Mouse (Mus musculus) kidney, postnatal 0 days (tissue): ENCODE results near the gene St13. TPM values are rescaled to one million over a fixed set of nuclear protein-coding genes. Genes with fewer than 3 reads are reported as not detected.

ENCODE experiments used
- ATAC-seq: fragments of 200-750 bp; cut with Nextera tagmentation; replicated peaks from 2 replicates; pipeline ENCODE4 v1.8.0; 2017; ENCODE audit warnings: low read depth, moderate number of reproducible peaks, moderate TSS enrichment, moderate library complexity; ENCODE audit not compliant: low FRiP score
- DNase-seq: peaks from one replicate; pipeline ENCODE4 v3.0.0-alpha.2; 2016; ENCODE audit warnings: low spot score
- H3K27ac ChIP-seq: fragments of 300-500 bp; sonication (generic); 2 replicates; pipeline ENCODE4 v1.5.1; 2014; ENCODE audit warnings: mild to moderate bottlenecking
- H3K27me3 ChIP-seq: fragments of 300-500 bp; sonication (generic); 2 replicates; pipeline ENCODE4 v1.6.1; 2014; ENCODE audit warnings: low read length, mixed read lengths; ENCODE audit not compliant: insufficient read depth
- H3K36me3 ChIP-seq: fragments of 300-500 bp; sonication (generic); 2 replicates; pipeline ENCODE4 v1.6.1; 2014; ENCODE audit warnings: low read length, mixed read lengths; ENCODE audit not compliant: insufficient read depth
- H3K4me1 ChIP-seq: fragments of 300-500 bp; sonication (generic); replicated peaks from 2 replicates; pipeline ENCODE4 v1.6.1; 2014; ENCODE audit warnings: antibody characterized with exemption, low read length, mixed read lengths; ENCODE audit not compliant: insufficient read depth
- H3K4me2 ChIP-seq: fragments of 300-500 bp; sonication (generic); 2 replicates; pipeline ENCODE4 v1.6.1; 2014; ENCODE audit warnings: mild to moderate bottlenecking, low read length, moderate library complexity, mixed read lengths
- H3K4me3 ChIP-seq: fragments of 300-500 bp; sonication (generic); replicated peaks from 2 replicates; pipeline ENCODE4 v1.5.1; 2014; ENCODE audit warnings: low read depth, low read length
- H3K9ac ChIP-seq: fragments of 300-500 bp; sonication (generic); 2 replicates; pipeline ENCODE4 v1.6.1; 2014; ENCODE audit warnings: low read depth, low read length
- H3K9me3 ChIP-seq: fragments of 300-500 bp; sonication (generic); replicated peaks from 2 replicates; pipeline ENCODE4 v1.6.1; 2016; ENCODE audit warnings: low read length, inconsistent platforms, mixed read lengths
- CTCF ChIP-seq: IDR thresholded peaks from 2 replicates; pipeline ENCODE4 v1.5.1; 2016; ENCODE audit warnings: antibody characterized with exemption, low read depth, mild to moderate bottlenecking, moderate library complexity
- WGBS: fragments of 180-500 bp; shearing (Covaris S2); extraction: QIAGEN DNeasy Blood & Tissue Kit; methylation state at CpG from one replicate; pipeline ENCODE4 v1.1.7; 2014; 5-methylcytosine and 5-hydroxymethylcytosine counted together
- polyA plus RNA-seq: library from polyadenylated mRNA; unstranded; fragments of >200 nt; fragmentation: Nextera tagmentation; extraction: Ambion mirVana; gene quantifications from 2 replicates; pipeline ENCODE4 v1.2.1, GENCODE M21; 2015

St13 gene
- polyA plus RNA-seq, 1 experiment from 2014 or later, result 173 TPM

- no peaks in the 10 kb centered on the region for H3K4me1 ChIP-seq
- WGBS, result 84% methylated on average over 3 of the region's 3 CpGs
- H3K27me3 ChIP-seq, result no peaks in the 10 kb centered on the region
- DNase-seq (no peak), ATAC-seq (no peak)
- H3K36me3 ChIP-seq, result no peaks in the 10 kb centered on the region
- H3K9me3 ChIP-seq, result no peaks in the 10 kb centered on the region
- H3K4me3 ChIP-seq, result no peak overlapping the region
- no peak for TF ChIP-seq CTCF
- no peak overlapping the region for H3K9ac ChIP-seq
- H3K4me2 ChIP-seq, result no peak overlapping the region
- H3K27ac ChIP-seq, result no peak overlapping the region
Observed at GRCm38 (mm10) chr15:81405008-81405407, 5.1 kb upstream of the St13 start.

DNA sequence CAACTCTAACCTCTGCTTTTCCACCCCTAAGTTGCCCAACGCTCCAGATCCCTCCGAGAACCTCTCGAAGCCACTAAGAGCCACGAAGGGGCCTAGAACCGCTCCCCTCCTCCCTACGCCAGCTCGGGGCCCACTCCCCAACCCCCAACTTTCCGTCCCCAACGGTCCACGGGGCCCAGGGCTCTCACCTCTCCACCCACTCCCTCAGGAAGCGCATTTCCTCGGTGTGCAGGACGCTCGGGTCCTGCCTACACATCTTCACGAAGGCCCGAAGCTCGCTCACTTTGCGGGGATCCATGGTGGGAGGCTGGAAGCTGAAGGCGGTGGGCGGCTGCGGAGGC lies 610 bp downstream of the St13 start:
- Histone ChIP-seq H3K36me3 (no peaks in the 10 kb centered on the region), H3K9me3 (no peaks in the 10 kb centered on the region), H3K4me1 (peaks cover 4% of the 10 kb centered on the region), H3K4me2 (peak overlapping the region; percentile 73), H3K4me3 (peak overlapping the region; percentile 99), H3K27ac (peak overlapping the region; percentile 90), H3K9ac (peak overlapping the region; percentile 96), H3K27me3 (no peaks in the 10 kb centered on the region)
- DNase-seq (no peak), ATAC-seq (no peak)
- TF ChIP-seq CTCF, result 0 out of 2 replicates have a peak, but pooled peaks have one; percentile 1
- under 1% methylated on average over 21 of the region's 21 CpGs for WGBS

GRCm38 (mm10) chr15:81398189-81398588 lies 1.7 kb downstream of the St13 start:
- H3K9ac ChIP-seq, result peak overlapping the region; percentile 96; the same call in 1 of the 2 replicates

GRCm38 (mm10) chr15:81394211-81394915 lies 5.5 kb downstream of the St13 start:
- no peak for ATAC-seq
- Histone ChIP-seq H3K9me3 (no peaks in the 10 kb centered on the region), H3K4me1 (peaks cover 4% of the 10 kb centered on the region), H3K9ac (no peak overlapping the region), H3K27ac (no peak overlapping the region), H3K36me3 (peaks cover 7% of the 10 kb centered on the region; the same call in 1 of the 2 replicates), H3K4me2 (no peak overlapping the region), H3K27me3 (no peaks in the 10 kb centered on the region), H3K4me3 (no peak overlapping the region)
- DNase-seq, result no peak
- WGBS, result 69% methylated on average over 8 of the region's 8 CpGs
- no peak for TF ChIP-seq CTCF

More at GRCm38 (mm10) chr15:81398189-81398588, 1.7 kb downstream of the St13 start:
- no peaks in the 10 kb centered on the region for H3K9me3 ChIP-seq
- peak overlapping the region; percentile 73 for H3K4me2 ChIP-seq
- ATAC-seq, result no peak
- DNase-seq, result no peak
- H3K36me3 ChIP-seq, result no peaks in the 10 kb centered on the region
- H3K27ac ChIP-seq, result no peak overlapping the region
- peak overlapping the region; percentile 99 for H3K4me3 ChIP-seq
- H3K27me3 ChIP-seq, result no peaks in the 10 kb centered on the region
- no peak for TF ChIP-seq CTCF
- H3K4me1 ChIP-seq, result peaks cover 4% of the 10 kb centered on the region

DNA sequence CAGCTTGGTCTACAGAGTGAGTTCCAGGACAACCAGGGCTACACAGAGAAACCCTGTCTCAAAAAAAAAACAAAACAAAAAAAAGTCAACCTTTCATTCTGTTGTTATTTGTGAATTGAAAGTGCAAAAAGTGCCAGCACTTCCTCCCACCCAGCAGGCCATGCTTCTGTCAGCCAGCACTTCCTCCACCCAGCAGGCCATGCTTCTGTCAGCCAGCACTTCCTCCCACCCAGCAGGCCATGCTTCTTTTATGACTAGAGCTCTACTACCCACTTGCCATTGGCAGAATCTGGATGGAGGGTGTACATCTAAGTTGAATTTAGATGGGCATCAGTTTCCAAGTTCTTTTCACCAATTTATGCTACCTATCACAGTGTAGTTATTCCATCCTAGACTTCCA lies 6.9 kb downstream of the St13 start:
- H3K36me3 ChIP-seq, result peaks cover 15% of the 10 kb centered on the region; the same call in 1 of the 2 replicates
- no peak overlapping the region for H3K27ac ChIP-seq
- H3K9me3 ChIP-seq, result no peaks in the 10 kb centered on the region
- H3K27me3 ChIP-seq, result no peaks in the 10 kb centered on the region
- ATAC-seq (no peak), DNase-seq (no peak)
- H3K9ac ChIP-seq, result no peak overlapping the region
- H3K4me2 ChIP-seq, result no peak overlapping the region
- peaks cover 3% of the 10 kb centered on the region for H3K4me1 ChIP-seq
- no peak overlapping the region for H3K4me3 ChIP-seq
- no peak for TF ChIP-seq CTCF

- Histone ChIP-seq H3K27me3 (no peaks in the 10 kb centered on the region), H3K36me3 (peaks cover 49% of the 10 kb centered on the region), H3K9me3 (no peaks in the 10 kb centered on the region), H3K4me3 (no peak overlapping the region), H3K9ac (no peak overlapping the region), H3K4me2 (no peak overlapping the region), H3K4me1 (no peaks in the 10 kb centered on the region), H3K27ac (no peak overlapping the region)
- 95% methylated on average over 5 of the region's 5 CpGs for WGBS
- peak; percentile 37; the same call in 1 of the 2 replicates for TF ChIP-seq CTCF
- DNase-seq (no peak), ATAC-seq (no peak)
Observed at GRCm38 (mm10) chr15:81386327-81386726, 13.6 kb downstream of the St13 start.

DNA sequence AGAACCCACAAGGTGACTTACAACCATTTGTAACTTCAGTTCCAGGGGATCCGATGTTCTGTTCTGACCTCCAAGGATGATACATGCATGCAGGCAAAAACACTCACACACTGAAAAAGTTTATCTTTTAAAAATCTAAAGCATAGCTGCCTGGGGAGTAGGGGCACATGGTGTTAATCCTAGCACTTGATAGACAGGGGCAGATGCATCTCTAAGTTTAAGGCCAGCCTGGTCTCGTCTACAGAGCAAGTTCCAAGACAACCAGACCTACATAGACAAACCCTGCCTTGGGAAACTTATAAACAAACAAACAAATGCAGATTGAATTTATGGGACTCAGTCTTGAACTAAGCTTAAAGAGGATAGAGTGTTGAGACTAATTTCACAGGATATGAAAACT lies 21.0 kb downstream of the St13 start:
- no peak for DNase-seq
- Histone ChIP-seq H3K9ac (no peak overlapping the region), H3K27ac (no peak overlapping the region), H3K4me2 (no peak overlapping the region), H3K4me1 (no peaks in the 10 kb centered on the region), H3K9me3 (no peaks in the 10 kb centered on the region), H3K4me3 (no peak overlapping the region), H3K36me3 (peaks cover 40% of the 10 kb centered on the region), H3K27me3 (no peaks in the 10 kb centered on the region)
- no peak for TF ChIP-seq CTCF
- no peak for ATAC-seq
- WGBS, result 79% methylated on average over 2 of the region's 2 CpGs
